Mouse (Mus musculus): Measurements from ENCODE around the gene Fam71f2.

- TF ChIP-seq CTCF (IDR thresholded peaks at IDR 0.05; ENCODE audit: low read depth) (no peak), EP300 (optimal IDR thresholded peaks at IDR 0.05) (no peak)
These were observed 9.3 kb downstream of the Fam71f2 start for GRCm38 (mm10) chr6:29288651-29289050.
